Mouse (Mus musculus): Measurements from ENCODE around the gene Lrrc23.

- TF ChIP-seq POLR2A (IDR thresholded peaks at IDR 0.05; ENCODE audit: low read depth, low read length): peak; percentile 96
- TF ChIP-seq CTCF (IDR thresholded peaks at IDR 0.05; ENCODE audit: borderline replicate concordance, insufficient read depth, low read length): no peak
Observed at GRCm38 (mm10) chr6:124740888-124741761, 38.4 kb downstream of the Lrrc23 start, which contains the start of gene Grcc10.

All from embryonic fibroblast, embryonic 13.5 days (primary cell).